Mouse (Mus musculus): ENCODE measurements at regions not wholly inside any gene's neighbourhood (a gene's known extent, or its start where the extent isn't known, plus 50 kb on each side); places are given as distances from the start of the nearest gene placed in this dataset.

- no peak for DNase-seq
These were observed 539.2 kb downstream of the Gm19410 start for GRCm38 (mm10) chr8:36304809-36305208.

DNA sequence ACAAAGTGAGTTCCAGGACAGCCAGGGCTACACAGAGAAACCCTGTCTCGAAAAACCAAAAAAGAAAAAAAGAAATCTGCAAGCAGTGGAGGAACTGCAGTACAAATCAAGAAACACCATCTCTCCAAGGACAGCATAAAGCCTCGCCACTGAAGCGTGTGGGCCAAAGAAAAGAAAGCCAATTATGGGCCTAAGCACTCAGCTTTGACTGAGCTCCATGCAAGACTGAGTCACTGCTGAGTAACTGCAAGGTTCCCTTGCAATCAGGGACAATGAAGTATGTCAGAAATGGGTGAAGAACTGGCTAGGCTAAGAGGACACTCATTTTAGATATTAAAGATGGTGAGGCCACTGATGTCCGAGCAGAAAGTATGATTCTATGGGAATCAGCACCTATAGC is 540.7 kb downstream of the Gm19410 start:
- DNase-seq = no peak

DNA sequence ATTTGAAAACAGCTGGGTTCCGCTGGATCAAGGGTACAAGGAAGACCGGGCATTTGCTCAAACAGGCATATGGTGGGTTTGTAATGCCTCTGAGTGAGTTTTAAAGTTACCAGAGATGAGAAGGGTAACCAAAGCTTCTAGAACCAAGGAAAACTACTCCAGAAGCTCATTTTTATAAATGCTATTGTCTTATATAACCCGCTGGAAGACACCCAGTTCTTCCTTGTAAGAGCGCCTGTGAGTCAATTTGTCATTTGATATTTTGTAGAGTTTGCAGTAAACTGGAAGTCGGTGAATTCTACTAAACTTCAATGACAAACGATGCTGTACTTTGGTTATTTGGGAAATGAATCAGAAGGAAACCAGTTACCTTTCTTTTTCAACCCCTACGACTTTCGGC is 541.9 kb downstream of the Gm19410 start:
- DNase-seq = no peak

DNA sequence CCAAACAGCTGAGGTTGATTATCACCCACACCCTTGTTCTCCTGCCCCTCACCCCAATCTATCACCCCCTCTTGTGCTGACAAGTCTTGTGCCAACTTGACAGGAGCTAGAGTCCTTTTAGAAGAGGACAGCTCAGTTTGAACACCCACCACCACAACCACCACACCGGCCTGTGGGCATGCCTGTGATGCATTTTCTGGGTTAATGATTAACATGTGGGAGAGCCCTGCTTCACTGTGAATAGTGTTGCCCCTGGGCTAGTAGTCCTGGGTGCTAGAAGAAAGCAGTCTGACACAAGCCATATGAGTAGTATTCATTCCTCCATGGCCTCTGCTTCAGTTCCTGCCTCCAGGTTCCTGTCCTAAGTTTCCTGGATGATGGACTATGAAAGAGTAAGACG is 542.5 kb downstream of the Gm19410 start:
- no peak for DNase-seq

GRCm38 (mm10) chr8:36309326-36309725 is 543.7 kb downstream of the Gm19410 start:
- DNase-seq = no peak

GRCm38 (mm10) chr8:36309952-36310351 is 544.4 kb downstream of the Gm19410 start:
- DNase-seq = no peak

- no peak for DNase-seq
These were observed 546.1 kb downstream of the Gm19410 start for GRCm38 (mm10) chr8:36311734-36312133.

DNA sequence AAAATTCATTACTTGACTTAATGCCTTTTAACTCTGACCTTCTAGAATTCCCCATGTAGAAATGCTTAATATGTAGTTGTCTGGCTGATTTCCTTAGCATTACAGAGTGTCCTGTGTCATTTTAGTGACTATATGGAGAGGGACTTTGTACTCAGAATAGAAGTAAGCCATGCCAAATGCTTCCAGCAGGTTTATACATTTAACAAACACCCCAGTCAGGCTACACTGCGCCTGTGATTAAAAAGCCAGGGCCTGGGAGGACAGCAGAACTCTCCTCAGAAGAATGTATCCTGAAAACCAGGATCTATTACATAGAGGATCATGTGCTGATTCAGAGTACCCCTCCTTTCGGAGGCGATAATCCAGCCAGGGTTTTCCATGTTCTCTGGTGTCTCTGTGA is 547.4 kb downstream of the Gm19410 start:
- DNase-seq = no peak

- no peak for DNase-seq
These were observed 552.8 kb downstream of the Gm19410 start for GRCm38 (mm10) chr8:36318396-36318795.

- DNase-seq = no peak
These were observed 553.3 kb downstream of the Gm19410 start for GRCm38 (mm10) chr8:36318884-36319283.

DNA sequence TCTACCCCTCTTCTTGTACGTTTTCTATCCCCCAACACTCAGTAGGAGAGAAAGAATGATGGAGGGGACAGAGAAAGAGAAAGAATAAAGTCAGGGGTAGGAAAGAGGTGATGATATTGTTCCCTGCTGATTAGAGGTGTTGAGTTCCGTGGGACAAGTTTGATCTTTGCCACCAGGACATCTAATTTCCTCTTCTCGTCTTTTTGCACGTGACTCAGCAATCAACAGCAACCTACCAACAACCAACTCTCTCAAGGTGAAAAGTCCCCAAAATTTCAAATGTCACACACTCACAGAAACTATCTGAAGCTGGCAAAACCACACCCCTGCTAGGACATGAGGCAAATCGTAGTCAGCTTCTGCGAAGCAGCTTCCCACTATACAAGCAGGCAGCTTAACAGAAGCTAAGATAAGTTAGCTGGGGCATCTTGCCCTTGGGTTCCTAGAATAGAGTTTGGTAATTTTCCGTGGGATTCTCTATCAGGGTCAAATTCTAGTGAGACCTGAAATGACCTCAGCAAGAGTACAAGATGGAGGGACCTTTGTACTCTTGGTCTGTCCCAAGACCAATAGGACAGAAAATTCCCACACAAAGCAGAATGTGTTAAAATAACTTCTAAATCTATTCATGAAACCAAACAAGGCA is 553.8 kb downstream of the Gm19410 start:
- DNase-seq = no peak

GRCm38 (mm10) chr8:36322125-36322524 is 556.5 kb downstream of the Gm19410 start:
- no peak for DNase-seq

DNA sequence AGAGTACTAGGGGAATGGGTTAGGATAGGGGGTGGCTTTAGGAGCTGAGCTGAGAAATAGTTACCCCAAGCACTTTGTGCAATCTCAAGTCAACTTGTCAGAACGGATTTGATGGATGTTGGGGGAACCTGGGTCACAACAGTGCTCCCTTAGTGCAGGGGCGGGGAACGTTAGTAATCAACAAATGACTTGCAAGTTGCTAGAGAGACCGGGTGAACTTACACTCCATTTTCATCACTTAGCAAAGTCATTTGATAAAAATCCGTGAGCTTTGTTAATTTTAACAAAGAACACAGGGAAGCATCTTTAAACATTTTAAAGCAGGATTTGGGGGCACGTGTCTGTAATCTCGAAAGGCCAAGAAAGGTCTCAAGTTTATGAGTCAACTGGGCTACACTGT is 557.0 kb downstream of the Gm19410 start:
- DNase-seq = no peak

DNA sequence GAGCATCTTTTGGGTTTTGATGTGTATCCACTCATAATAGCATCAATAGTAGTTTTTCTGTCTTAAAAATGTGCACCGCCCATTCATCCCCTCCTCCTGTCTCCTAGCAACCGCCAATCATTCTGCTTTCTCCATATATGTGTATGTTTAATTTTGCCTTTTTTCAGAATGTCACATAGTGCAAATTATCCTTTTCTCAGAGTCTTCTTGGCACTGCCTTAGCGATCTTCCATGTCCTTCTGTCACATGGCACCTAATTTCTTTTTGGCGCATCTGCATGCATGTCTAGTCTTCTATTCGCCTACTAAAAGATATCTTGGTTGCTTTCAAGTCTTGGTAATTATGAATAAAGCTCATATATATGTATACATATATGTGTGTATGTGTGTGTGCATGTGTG is 573.0 kb downstream of the Gm19410 start:
- no peak for DNase-seq

- DNase-seq = no peak
These were observed 573.9 kb downstream of the Gm19410 start for GRCm38 (mm10) chr8:36339449-36339848.

- DNase-seq = no peak
These were observed 574.9 kb downstream of the Gm19410 start for GRCm38 (mm10) chr8:36340454-36340853.

GRCm38 (mm10) chr8:36341965-36342364 is 576.4 kb downstream of the Gm19410 start:
- no peak for DNase-seq

- DNase-seq = no peak
These were observed 577.1 kb downstream of the Gm19410 start for GRCm38 (mm10) chr8:36342650-36343049.

DNA sequence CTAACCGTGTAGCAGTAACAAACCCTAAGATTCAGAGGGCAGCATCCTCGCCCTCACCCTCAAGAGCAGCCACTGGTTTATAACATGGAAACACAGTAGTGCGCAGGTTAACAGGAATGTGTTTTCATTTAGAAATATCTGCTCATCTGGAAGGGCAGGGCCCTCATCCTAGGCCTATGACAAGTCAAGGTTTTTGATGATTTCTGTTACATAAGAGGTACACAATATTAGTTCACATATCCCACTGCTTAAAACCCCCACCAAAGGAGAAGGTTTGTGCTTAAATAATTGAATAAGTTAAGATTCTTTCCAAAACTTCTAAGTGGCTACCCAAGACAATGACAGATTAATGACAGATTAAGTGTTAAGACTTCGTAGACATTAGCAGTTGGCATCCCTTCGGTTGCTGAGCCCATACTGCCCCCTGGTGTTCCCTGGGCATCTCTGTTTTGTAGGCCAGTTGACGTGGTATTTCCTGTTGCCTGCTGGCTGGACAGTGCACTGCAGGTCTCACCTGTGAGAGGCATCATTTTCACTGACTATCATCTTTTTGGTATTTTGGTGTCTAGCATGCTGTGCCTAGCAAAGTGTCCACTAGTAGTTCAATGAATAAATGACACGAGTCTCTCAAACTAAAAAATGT is 581.2 kb downstream of the Gm19410 start:
- peak; percentile 91 for DNase-seq

GRCm38 (mm10) chr8:36348067-36348466 is 582.5 kb downstream of the Gm19410 start:
- no peak for DNase-seq

GRCm38 (mm10) chr8:36354926-36355325 is 589.3 kb downstream of the Gm19410 start:
- DNase-seq = peak; percentile 23

GRCm38 (mm10) chr8:36358998-36359397 is 593.4 kb downstream of the Gm19410 start:
- DNase-seq = no peak

GRCm38 (mm10) chr8:36361255-36361654 is 595.7 kb downstream of the Gm19410 start:
- DNase-seq = peak; percentile 85

- DNase-seq = no peak
These were observed 596.2 kb downstream of the Gm19410 start for GRCm38 (mm10) chr8:36361818-36362217.

- DNase-seq = no peak
These were observed 597.7 kb downstream of the Gm19410 start for GRCm38 (mm10) chr8:36363291-36363690.

All from kidney, postnatal 10 days (tissue).